Mouse (Mus musculus): ENCODE measurements around the gene Ppp1r2.
"Not testable (repeated sequence)": the region's sequence is repeated elsewhere in the genome, so short reads cannot be mapped to it uniquely, and the experiment has no call there.

The Ppp1r2 gene

DNA sequence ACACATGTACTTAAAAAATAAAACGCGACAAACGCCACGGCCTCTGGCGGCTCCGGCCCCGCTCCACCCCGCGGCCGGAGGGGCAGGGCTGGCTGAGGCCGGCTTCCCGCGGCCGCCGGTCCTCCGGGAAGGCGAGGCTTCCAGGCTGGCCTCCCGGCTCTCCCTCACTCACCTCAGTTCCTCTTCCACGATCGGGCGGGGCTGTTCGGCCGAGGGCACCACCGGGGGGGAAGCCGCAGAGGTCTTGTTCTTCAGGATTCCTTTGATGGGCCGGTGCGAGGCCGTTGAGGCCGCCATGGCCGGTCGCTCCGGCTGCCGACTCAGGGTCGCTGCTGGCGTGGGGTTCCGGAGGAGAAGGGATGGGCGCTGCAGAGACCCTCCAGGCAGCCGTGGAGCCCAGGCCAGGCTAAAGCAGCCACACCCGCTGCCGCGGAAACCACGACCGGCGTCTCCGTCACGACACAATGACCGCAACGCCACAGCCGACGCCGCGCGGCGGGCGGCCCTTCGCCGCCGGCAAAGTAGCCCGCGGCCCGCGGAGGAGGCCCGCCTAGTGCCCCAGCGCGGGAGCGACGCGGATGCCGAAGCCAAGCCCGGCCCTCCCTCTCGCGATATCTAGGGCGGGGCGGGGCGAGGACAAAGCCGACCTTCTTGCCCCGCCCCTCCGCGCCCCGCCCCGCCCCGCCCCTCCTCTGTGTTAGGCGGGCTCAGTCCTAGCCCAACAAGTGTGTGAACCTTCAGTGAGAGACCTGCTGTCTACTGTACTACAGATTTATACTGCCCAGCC lies at the start of gene Ppp1r2:
Gene Ppp1r2, minus strand, starts transcription at position 604 of the 787 bp plus-strand sequence.
- peak; percentile 83 for DNase-seq (ENCODE audit: low spot score)

DNA sequence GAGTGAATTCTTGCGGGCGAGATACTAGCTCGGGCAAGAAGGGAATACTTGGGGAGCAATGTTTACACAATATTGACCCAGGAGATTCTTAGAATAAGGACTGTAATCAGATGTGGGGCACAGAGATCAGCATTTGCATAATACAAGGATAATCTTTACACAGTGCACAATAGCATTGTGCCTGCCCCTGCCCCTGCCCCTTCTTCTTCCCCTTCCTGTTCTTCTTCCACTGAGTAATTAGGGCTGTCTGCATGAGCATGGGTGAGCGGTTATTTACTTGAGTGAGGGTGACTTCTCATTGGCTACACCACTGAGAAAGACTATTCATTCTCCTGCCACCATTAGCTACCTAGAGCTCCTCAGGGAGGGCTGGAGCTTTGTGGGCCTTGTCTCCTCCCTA lies 46.4 kb upstream of the Ppp1r2 start:
- no peak for DNase-seq (ENCODE audit: low spot score)

DNA sequence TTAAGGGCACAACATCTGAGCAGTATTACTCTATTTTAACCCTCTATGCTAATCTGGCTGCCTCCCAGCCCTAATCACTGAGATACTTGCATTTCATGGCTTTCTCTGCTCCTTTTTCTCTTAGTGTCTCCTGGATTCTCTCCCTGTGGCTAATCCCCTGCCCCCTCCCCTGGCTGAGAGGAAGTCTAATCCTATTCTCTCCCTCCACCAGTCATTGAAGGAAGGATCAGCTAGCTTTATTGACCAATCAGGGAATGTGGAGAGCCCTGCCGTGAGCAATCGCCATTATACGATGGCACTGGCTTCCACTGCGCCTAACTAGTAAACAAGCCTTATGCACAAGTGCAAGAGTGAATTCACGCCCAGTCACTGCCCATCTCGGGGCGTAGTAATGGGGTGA lies 45.9 kb upstream of the Ppp1r2 start:
- no peak for DNase-seq (ENCODE audit: low spot score)

DNA sequence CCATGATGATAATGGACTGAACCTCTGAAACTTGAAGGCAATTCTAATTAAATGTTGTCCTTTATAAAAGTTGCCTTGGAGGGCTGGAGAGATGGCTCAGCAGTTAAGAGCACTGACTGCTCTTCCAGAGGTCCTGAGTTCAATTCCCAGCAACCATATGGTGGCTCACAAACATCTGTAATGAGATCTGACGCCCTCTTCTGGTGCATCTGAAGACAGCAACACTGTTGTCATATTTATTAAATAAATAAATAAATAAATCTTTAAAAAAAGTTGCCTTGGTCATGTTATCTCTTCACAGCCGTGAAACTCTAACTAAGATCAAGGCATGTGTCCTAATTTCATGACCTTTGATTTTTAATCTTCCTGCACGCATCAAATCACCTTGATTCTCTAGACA lies 44.6 kb upstream of the Ppp1r2 start:
- DNase-seq (ENCODE audit: low spot score) = not testable (repeated sequence)

DNA sequence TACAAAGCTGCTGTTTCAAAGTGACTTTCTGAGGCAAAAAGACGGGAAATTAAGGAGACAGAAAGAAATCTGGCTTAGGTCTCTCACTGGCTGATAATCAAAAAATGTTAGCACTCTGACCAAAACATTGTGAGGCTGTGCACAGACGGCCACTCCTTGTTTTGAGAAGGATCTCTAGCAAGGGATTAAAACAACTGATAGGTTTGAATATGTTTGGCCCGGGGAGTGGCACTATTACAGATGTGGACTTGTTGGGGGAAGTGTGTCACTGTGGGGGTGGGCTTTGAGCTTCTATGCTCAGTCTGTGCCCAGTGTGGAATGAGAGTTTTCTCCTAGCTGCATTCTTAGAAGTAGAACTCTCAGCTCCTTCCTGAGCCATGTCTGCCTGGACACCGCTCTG lies 44.2 kb upstream of the Ppp1r2 start:
- DNase-seq (ENCODE audit: low spot score) = no peak

DNA sequence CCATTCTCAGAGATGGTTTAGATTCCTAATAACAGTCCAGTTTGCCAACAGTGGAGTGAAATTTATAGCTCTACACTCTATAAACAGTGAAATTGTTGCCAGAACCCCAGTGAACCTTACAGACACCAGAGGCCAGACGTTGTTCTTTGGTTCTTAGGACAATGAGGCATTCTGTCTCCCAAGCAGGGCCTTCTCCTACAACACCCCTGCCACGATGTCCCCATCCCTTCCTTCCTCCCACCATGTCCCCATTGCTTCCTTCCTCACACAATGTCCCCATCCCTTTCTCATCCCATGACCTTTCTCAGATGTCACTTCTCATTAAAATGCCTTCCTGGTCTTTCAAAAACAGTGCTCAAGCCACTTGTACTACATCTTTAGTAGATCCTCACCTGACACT lies 43.3 kb upstream of the Ppp1r2 start:
- DNase-seq (ENCODE audit: low spot score) = no peak

DNA sequence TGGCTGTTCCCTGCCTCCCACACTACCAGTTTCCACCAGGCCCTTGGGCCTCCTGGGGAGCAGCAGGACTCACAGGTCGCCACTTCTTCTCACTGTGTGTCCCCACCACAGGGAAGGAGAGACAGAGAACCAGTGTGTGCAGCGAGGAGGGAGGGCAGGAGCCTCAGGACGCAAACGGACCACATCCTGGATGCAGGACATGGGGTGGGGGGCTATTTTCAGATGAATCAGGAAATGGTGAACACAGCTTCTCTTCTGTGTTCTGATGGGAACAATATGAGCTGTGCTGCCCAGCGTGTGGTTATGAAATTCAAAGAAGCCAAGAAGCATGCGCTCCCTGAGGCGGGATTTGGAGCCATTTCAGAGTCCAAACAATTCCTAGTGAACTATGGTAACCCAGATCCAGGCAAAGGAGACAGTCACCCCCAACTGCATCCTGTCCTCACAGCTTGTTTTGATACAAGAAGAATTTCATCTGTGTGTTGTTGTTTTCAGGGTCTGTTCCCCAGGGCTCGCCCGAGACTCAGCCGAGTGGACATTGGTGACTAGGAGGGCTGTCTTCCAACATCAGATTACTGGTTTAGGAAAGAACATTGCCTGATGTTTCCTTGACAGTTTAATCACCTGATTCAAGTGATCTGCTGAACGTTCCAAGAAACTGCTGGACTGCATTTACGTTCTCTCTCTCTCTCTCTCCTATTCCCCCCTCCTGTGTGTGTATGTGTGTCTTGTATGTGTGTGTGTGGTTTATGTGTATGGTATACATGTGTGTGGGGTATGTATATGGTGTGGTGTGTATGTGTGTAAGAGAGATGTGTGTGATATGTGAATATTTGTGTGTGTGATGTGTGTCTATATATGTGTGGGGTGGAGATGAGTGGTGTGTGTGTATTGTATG lies 41.4 kb upstream of the Ppp1r2 start:
- DNase-seq (ENCODE audit: low spot score) = not testable (repeated sequence)

DNA sequence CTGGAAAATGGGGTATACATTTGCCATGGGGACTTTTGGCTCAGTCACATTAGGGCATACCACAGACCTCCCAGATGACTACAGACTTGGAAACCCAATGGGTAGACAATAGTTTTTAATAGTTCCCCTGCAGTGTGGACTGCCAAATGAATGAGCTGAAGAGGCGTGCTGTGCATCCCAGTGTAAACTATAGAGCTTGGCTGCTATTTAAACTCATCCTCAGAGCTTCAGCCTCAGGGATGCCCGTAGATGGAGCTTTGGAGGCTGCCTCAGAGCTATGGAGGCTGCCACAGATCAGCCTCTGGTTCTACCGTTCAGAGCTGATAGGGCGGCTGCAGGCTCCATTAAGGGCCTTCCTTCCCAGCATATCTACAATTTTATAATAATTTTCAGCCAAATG lies 40.2 kb upstream of the Ppp1r2 start:
- DNase-seq (ENCODE audit: low spot score) = no peak

DNA sequence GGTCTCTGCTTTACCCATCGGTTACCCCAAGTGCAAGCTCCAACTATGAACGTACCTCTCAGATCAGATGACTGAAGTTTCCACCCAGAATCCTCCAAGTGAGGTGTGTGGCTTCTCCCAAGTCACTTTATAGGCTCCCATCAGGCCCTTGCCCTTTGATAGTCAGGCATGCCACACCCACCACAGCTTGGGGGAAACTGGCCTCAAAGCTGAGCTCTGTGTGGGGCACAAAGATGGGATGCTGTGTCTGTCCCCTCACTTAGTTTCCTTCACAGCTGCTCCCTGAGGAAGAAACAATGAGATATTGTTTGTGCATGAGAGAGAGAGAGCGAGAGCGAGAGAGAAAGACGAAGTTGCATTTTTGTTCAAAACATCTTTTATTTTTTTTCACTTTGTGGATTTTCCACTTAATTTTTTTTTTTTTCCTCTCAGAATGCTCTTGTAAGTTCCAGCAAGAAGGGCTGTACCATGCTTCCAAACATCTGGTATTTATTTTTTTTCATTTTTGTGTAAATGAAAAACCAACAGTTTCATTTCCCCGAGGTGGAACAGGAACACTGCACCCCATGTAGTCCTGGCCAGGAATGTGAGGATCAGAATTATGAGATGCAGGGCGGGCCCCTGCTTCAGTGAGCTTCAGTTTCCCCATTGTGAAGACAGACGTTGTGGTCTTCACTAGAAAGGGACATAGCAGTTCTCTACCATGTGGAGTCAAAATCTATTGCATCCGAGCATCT lies 39.6 kb upstream of the Ppp1r2 start, which contains the start of gene Apod:
Gene Apod, minus strand, starts transcription at position 312 of the 737 bp plus-strand sequence.
- DNase-seq (ENCODE audit: low spot score) = no peak

DNA sequence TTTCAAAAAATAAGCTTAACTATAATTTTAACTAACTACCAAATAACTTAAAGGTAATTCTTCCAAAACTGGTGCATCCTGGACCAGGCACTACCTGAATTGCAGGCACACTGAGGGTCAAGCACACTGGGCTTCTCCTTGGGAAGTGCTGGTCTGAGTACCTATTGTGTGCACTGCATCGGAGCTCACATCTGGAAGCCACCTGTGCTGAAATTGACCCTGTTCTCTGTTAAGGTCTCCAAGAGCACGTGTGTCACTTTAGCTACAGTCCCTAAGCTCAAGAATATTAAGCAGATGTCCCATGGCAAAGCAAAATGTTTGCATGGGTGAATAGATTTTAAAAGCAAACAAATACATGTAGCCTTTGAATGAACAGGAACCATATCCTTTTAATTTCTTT lies 38.5 kb upstream of the Ppp1r2 start:
- no peak for DNase-seq (ENCODE audit: low spot score)

DNA sequence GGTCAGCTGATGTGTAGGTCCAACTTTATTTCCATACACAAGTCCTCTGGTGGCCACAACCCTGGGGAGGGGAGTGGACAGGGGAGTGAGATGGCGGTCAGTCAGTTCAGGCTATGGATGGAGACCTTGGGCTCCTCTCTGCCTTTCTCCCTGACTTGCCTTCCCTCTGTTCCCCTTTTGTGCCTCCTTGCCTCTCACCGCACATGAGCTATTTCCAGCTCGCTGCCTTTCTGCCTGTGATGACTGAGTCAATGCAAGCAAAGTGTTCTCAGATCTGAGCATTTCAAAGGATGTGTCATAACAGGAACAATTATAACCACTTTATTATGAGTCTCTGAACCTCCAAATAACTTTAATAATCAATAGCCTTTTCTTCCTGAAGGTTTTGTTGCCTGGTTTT lies 37.2 kb upstream of the Ppp1r2 start:
- no peak for DNase-seq (ENCODE audit: low spot score)

DNA sequence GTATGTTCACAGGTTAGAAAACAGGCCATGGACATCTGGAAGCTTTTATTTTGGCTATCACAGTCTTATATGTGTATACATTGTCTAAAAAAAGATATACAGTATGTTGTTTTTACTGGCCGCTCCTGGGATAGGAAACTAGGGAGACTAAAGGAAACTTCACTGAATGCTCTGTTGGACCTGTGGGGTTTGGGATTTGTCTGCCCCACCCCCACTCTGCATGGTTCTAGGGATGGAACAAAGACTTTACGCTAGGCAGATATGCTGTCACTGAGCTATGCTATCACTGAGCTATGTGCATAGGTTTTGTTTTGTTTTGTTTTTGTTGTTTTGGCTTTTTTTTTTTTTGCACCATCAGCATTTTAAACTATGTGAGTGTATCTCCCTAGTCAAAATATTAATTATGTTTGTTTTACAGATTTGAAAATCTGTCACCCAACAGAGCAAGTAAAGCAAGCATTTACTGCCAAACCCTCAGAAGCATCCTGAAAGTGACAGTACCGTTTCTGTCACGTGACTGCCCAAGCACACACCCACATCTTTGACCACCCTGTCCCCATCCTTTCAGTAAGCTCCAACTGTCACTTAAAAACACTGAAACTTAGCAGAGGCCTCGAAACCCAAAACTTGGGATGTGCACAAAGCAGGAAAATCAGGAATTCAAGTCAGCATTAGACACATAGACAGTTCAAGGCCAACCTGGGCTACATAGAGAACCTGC lies 30.3 kb upstream of the Ppp1r2 start:
- no peak for DNase-seq (ENCODE audit: low spot score)

DNA sequence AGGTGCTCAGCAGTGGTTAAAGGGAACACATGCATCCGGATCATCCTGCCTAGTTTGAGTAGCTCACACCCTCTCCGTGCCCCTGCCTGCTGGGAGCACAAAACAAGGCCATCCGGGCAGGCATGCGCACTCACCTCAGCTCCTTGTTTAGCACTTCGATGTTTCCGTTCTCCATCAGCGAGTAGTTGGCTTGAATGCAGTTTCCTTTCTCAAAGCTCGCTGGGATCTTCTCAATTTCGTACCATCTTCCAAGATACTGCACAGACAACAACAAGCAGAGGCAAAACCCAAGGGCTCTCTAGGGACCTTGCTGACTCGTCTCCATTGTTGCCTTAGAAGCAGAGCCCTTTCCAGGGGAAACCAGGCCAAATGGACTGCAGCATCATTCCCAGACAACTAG lies 28.2 kb upstream of the Ppp1r2 start:
- DNase-seq (ENCODE audit: low spot score) = no peak

DNA sequence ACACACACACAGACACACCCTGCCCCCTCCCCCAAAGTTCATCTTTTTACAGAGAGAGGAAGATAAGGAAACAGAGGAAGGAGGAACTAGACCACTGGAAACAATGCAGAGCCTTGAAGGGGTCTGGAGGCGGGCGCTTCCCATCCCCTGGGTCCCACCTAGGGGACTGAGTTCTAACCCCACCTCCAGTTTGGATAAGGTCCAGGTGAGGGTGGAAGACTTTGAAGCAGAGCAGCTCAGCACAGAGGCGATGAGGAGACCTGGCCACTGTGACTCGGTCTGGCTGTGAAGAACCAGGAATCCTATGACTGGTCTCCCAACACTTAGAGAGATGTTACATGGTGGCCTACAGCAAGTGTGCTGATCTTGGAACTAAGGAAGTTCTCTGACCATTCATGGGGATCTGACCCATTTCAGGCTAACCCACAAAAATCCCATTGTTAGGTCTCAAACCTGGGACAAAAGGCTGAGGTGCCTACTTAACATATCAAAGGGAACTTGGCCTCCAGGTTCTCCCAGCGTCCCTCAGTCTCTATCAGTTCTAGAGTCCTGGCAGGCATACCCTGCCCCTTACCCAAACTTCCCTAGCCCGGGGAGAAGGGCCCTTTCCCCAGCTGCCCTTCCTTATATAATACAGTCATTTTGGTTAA lies 25.9 kb upstream of the Ppp1r2 start:
- DNase-seq (ENCODE audit: low spot score) = no peak

DNA sequence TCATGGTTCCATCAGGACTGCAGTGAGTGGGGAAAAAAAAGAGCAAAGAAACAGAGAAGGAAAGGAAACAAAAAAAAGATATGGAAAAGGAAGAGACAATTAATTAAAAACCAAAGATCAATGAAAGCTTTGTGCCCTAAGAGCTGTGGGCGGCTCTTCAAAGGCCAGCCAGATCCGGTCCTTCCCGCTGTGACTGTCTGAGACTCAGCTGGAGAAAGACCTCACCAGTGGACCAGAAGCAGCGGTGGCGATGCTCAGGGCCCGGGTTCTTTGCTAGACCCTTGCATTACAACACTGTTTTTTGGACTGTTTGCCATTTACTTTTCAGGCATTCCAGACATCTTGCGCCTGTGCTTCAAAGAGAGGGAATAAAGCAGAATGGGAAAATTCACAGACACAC lies 25.4 kb upstream of the Ppp1r2 start:
- no peak for DNase-seq (ENCODE audit: low spot score)

DNA sequence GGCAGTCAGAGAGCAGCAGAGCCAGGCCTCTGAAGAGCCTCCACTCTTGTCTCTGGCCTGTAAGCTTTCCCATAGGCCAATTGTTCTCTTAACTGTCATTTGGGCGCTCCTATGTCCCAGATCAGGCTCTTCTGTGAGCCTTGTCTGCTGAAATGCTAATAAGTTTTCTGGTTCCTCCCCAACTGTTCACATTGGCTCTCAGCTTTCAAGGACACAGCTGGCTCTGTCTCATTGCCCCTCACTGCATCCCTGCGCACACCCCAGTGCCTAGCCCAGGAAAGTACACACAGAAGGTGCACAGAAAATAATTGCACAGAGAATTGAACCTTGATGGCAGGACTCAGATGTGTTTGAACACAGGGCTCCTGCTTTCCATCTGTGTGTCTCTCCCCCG lies 24.9 kb upstream of the Ppp1r2 start:
- DNase-seq (ENCODE audit: low spot score) = no peak

DNA sequence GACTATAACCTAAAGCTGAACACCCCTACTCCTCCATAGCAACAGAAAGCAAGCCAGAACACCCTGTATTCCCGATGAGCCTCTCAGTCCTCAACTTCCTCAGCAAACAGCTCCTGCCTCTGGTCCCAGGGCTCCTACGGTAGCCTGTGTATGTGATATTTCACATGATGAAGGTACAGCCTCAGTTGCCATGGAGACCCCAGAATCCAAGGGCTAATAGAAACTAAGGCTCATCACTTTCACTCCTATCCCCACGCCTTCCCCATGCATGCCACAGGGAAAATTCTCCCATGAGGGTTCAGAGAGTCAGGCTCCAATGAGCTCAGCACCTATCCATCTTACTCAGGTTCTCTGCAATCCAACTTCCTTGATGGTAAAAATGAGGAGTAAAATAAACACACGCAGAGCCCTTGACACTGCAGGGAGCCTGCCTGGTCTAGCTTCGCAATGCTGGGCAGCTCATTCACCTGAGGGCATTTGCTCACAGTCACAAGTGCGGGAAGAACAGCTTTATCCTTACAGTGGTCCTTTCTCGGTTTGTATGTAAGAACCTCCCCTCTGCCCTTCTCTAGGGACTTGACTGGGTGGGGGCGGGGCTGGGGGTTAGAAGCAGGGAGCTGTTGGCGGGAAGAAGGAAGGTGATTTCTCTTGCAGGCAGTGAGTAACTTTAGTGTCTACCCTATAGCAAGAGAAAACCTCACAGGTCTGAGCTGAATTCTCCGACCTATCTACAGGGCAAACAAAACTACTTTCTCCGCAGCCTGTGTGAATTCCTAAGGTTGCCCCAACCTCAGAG lies 24.3 kb upstream of the Ppp1r2 start:
- no peak for DNase-seq (ENCODE audit: low spot score)

DNA sequence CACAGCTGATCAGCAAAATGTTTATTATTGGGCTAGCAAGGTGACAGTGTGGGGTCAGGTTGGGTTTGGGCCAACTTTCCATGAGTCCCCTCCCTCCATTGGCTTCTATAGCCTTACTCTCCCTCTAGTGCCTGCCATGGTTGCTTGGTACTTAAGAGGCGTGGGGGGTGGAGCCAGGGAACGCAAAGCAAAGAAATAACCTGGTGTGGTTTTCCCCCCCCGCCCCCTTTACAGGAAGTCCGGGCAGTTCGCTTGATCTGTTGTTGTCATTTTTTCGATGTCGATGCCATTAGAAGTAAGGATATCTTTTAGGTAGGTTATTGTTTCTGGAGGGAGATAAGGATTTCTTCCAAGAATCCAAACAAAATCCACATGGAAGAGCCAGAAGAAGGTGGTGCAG lies 22.0 kb upstream of the Ppp1r2 start:
- DNase-seq (ENCODE audit: low spot score) = no peak

DNA sequence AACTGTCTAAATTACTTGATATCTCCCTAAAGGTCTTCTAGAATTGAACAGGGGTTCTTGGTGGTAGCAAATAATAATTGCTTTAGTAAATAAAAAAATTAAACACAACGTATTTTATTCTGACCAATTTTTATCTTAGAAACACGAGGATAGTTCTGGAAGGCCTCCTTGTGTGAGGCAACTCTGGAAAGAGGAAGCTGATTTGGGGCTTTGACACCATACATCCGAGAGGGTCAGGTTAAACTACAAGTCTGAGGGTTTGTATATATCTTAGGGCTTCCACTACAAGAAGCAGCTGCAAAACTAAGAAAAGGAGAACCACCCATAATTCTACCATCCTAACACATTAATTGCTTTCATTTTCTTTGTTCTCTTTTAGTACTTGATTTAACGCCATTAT lies 18.7 kb upstream of the Ppp1r2 start:
- DNase-seq (ENCODE audit: low spot score) = no peak

DNA sequence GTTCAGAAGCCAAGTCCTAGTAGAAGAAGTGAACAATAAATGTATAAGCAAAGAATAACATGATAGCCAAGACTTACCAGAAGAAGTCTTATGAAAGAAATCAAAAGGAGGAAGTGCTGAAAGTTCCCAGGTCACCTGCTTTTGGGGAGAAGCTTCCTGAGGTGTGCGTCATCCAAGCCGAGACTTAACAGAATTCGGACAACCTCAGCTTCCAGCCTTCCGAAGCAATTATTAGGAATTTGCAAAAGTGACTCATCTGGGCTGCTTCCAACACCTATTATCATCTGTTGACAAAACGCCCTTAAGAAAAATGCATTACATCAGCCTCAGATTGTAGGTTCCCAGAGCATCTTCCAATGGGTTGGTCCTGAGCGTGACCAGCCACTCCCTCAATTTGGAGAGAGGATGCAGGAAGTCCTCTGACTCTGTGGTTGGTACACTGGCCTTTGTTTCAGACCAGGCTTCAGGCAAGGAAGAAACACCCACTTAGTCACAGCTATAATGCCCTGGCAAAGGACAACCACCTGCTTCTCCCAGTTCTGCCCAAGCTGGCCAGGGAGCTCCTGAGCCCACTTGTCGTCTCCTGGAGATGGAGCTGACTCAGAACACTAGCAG lies 15.8 kb upstream of the Ppp1r2 start:
- no peak for DNase-seq (ENCODE audit: low spot score)
